Mouse (Mus musculus): ENCODE data around the gene Gm29094.
"Not testable (repeated sequence)": the region's sequence is repeated elsewhere in the genome, so short reads cannot be mapped to it uniquely, and the experiment has no call there.

DNA sequence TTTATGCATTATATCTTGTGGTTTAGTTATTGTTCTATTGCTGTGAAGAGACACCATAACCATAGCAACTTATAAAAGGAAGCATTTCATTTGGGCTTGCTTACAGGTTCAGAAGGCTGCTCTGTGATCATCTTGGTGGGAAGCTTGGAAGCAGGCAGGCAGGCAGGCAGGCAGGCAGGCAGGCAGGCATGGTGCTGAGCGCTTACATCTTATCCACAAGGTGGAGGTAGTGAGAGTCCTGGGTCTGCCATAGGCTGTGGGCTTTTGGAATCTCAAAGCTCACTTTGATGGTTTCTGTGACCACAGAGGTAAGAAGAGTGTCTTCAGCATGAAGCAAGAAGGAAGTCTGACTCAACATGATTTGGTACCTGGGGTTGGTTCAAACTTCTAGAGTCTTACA is 13.2 kb downstream of the Gm29094 start:
- not testable (repeated sequence) for TF ChIP-seq POLR2A (IDR thresholded peaks at IDR 0.05; ENCODE audit: low read depth, low read length); CTCF (IDR thresholded peaks at IDR 0.05; ENCODE audit: extremely low read depth, insufficient read length, insufficient replicate concordance, low read depth, low read length)

Measured in small intestine, adult 2 months (tissue).